Mouse (Mus musculus) hindbrain, embryonic 11.5 days (tissue): ENCODE measurements around the gene Hic2. TPM values are rescaled to one million over a fixed set of nuclear protein-coding genes. Genes with fewer than 3 reads are reported as not detected.

Experiments used
- ATAC-seq: fragments of 200-750 bp; cut with Nextera tagmentation; 2 replicates; pipeline ENCODE4 v1.8.0; 2017; ENCODE audit warnings: mild to moderate bottlenecking, moderate TSS enrichment, moderate library complexity; ENCODE audit not compliant: low FRiP score
- DNase-seq: peaks from one replicate; pipeline ENCODE4 v3.0.0-alpha.2; 2015; ENCODE audit warnings: low spot score
- H3K27ac ChIP-seq: fragments of 300-500 bp; sonication (generic); 2 replicates; pipeline ENCODE4 v1.5.1; 2014; ENCODE audit warnings: mild to moderate bottlenecking, low read depth, low read length
- H3K27me3 ChIP-seq: fragments of 300-500 bp; sonication (generic); 2 replicates; pipeline ENCODE4 v1.6.1; 2014; ENCODE audit warnings: mild to moderate bottlenecking, low read length, moderate library complexity, mixed read lengths; ENCODE audit not compliant: control insufficient read depth, insufficient read depth
- H3K36me3 ChIP-seq: fragments of 300-500 bp; sonication (generic); 2 replicates; pipeline ENCODE4 v1.6.1; 2014; ENCODE audit warnings: mild to moderate bottlenecking, low read length, moderate library complexity, mixed read lengths; ENCODE audit not compliant: control insufficient read depth, insufficient read depth
- H3K4me1 ChIP-seq: fragments of 300-500 bp; sonication (generic); replicated peaks from 2 replicates; pipeline ENCODE4 v1.6.1; 2014; ENCODE audit warnings: low read length, mixed read lengths; ENCODE audit not compliant: control insufficient read depth, insufficient read depth
- H3K4me2 ChIP-seq: fragments of 300-500 bp; sonication (generic); replicated peaks from 2 replicates; pipeline ENCODE4 v1.6.1; 2014; ENCODE audit warnings: mild to moderate bottlenecking, low read depth, low read length
- H3K4me3 ChIP-seq: fragments of 300-500 bp; sonication (generic); 2 replicates; pipeline ENCODE4 v1.5.1; 2014; ENCODE audit warnings: low read depth, low read length
- H3K9ac ChIP-seq: fragments of 300-500 bp; sonication (generic); 2 replicates; pipeline ENCODE4 v1.6.1; 2014; ENCODE audit warnings: low read depth, low read length
- H3K9me3 ChIP-seq: fragments of 300-500 bp; sonication (generic); 2 replicates; pipeline ENCODE4 v1.6.1; 2016; ENCODE audit warnings: low read length; ENCODE audit not compliant: control insufficient read depth
- WGBS: fragments of 180-500 bp; shearing (Covaris S2); extraction: QIAGEN DNeasy Blood & Tissue Kit; methylation state at CpG from one replicate; pipeline ENCODE4 v1.1.7; 2014; 5-methylcytosine and 5-hydroxymethylcytosine counted together
- polyA plus RNA-seq: library from polyadenylated mRNA; unstranded; fragments of >200 nt; fragmentation: Nextera tagmentation; extraction: Ambion mirVana; gene quantifications from 2 replicates; pipeline ENCODE4 v1.2.1, GENCODE M21; 2014

Hic2 gene
- polyA plus RNA-seq, 1 experiment from 2014 or later = 7.9 TPM

DNA sequence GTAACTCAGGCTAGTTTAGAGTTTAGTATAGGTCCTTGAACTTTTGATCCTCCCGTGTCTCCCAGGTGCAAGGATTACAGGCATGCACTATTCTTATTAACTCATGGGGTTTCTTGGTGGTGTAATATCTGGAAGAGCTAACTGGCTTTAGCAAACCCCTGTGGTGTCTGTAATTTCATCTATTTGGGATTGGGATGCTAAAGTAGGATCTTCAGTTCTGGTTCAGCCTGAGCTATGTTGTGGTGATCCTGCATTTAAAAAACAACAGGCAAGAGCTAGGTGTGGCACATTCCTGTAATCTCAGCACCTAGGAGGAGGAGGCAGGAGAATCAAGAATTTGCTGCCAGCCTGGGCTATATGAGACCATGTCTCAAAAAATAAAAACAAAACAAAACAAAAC lies 11.6 kb downstream of the Hic2 start:
- no peak for ATAC-seq
- H3K4me2 ChIP-seq = no peak overlapping the region
- no peaks in the 10 kb centered on the region for H3K36me3 ChIP-seq
- no peaks in the 10 kb centered on the region for H3K27me3 ChIP-seq
- no peak for DNase-seq
- no peak overlapping the region for H3K9ac ChIP-seq
- 81% methylated on average over 1 of the region's 1 CpGs for WGBS
- no peaks in the 10 kb centered on the region for H3K9me3 ChIP-seq
- H3K4me1 ChIP-seq = no peaks in the 10 kb centered on the region
- no peak overlapping the region for H3K27ac ChIP-seq
- H3K4me3 ChIP-seq = no peak overlapping the region

DNA sequence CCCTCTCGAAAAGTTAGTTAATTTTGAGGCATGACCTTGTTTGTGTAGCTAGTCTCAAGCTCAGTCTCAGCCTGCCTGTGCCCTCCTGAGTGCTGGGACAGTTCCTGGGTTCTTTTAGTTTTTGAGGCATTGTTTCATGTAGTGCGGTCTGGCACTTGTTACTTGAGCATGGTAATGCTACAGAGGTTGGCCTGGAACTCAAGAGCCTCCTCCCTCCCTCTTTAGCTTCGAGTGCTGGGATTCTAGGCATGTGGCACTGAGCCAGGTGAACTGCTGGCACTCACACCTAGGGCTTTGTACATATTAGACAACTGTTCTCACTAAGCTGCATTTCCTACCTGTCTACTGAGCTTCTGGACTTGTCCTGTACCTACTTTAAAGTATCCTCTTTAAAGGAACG lies 14.4 kb downstream of the Hic2 start:
- Histone ChIP-seq H3K9me3 (no peaks in the 10 kb centered on the region), H3K36me3 (no peaks in the 10 kb centered on the region), H3K4me2 (no peak overlapping the region), H3K9ac (no peak overlapping the region), H3K27ac (no peak overlapping the region), H3K4me3 (no peak overlapping the region), H3K4me1 (0 out of 2 replicates have a peak, but pooled peaks cover 3% of the 10 kb centered on the region), H3K27me3 (no peaks in the 10 kb centered on the region)
- DNase-seq = no peak
- WGBS = 89% methylated on average over 4 of the region's 4 CpGs
- ATAC-seq = no peak

DNA sequence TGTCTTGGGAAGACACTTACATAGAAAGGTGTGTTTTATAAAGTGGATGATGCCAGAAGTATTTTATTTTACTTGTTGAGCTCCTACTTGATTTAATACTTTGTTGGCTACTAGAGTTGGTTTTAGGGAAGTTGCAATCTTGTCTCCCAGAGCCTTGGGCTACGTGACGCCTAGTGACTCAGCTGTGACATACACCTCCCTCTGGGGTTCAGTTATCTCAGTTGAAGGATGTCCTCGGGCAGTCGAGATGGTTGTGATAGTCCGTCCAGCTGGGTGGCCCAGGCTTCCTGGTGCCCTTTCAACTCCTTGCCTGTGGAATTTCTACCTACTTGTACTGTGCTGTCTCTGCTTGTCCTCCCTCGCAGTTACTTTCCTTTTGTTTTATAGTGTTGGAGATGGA lies 15.8 kb downstream of the Hic2 start:
- WGBS = 67% methylated on average over 6 of the region's 6 CpGs
- no peak overlapping the region for H3K4me3 ChIP-seq
- H3K36me3 ChIP-seq = no peaks in the 10 kb centered on the region
- H3K27ac ChIP-seq = no peak overlapping the region
- DNase-seq = no peak
- peaks cover 10% of the 10 kb centered on the region for H3K4me1 ChIP-seq
- no peaks in the 10 kb centered on the region for H3K9me3 ChIP-seq
- H3K9ac ChIP-seq = no peak overlapping the region
- H3K27me3 ChIP-seq = no peaks in the 10 kb centered on the region
- no peak for ATAC-seq
- H3K4me2 ChIP-seq = no peak overlapping the region

DNA sequence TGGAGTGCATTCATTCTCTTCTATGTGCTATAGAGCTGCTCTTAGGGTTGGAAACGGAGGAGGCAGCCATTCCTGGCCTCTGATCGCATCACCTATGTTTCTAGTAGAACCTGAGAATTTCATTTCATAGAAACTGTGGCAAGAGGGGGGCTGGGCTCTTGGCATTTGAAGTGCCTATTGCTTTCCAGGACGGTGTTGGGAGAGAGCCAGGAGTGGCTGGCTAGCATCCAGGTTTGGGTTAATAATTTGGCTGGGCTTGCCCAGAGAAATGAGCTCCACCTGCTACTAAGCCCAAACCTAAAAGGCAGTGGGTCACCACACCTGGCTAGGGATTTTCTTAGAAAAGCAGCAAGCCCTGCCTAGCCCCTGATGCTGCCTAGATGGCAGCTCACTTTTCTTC lies 18.2 kb downstream of the Hic2 start:
- no peak overlapping the region for H3K27ac ChIP-seq
- DNase-seq (no peak), ATAC-seq (no peak)
- H3K27me3 ChIP-seq = no peaks in the 10 kb centered on the region
- H3K4me2 ChIP-seq = no peak overlapping the region
- no peaks in the 10 kb centered on the region for H3K9me3 ChIP-seq
- no peak overlapping the region for H3K9ac ChIP-seq
- no peak overlapping the region for H3K4me3 ChIP-seq
- WGBS = 91% methylated on average over 3 of the region's 3 CpGs
- no peaks in the 10 kb centered on the region for H3K36me3 ChIP-seq
- H3K4me1 ChIP-seq = peaks cover 11% of the 10 kb centered on the region

DNA sequence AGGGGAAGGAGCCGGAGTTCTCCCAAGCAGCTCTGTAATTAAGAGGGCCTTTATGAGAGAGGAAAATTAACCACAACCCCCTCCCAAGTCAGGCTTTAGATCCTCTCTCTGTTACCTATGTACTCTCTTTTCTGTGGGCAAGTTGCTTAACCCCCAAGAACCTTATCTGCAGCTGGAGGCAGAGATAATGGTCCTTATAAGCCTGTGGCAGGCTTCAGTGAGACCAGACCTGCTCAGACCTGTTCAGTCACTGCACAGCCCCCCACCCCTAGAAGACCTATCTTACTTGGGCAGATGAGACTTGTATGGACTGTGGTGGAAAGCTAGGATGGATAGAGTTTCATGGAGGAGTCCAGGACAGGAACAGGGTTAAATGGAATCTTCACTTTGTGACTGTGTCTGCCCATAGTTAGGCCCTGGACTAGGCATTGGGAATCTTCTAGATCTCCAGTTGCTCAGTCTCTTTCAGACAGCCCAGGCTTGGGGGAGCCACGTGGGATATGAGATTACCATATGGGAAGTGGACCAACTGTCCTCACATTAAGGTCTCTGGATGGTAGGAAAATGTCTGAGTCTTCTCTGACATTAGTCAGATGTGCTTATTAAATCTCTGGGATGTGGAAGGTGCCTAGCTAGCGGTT lies 18.8 kb downstream of the Hic2 start:
- Histone ChIP-seq H3K4me3 (no peak overlapping the region), H3K4me1 (peaks cover 11% of the 10 kb centered on the region), H3K9me3 (no peaks in the 10 kb centered on the region), H3K9ac (no peak overlapping the region), H3K4me2 (no peak overlapping the region), H3K36me3 (no peaks in the 10 kb centered on the region), H3K27ac (no peak overlapping the region), H3K27me3 (no peaks in the 10 kb centered on the region)
- ATAC-seq = no peak
- no peak for DNase-seq
- WGBS = 82% methylated on average over 3 of the region's 3 CpGs

DNA sequence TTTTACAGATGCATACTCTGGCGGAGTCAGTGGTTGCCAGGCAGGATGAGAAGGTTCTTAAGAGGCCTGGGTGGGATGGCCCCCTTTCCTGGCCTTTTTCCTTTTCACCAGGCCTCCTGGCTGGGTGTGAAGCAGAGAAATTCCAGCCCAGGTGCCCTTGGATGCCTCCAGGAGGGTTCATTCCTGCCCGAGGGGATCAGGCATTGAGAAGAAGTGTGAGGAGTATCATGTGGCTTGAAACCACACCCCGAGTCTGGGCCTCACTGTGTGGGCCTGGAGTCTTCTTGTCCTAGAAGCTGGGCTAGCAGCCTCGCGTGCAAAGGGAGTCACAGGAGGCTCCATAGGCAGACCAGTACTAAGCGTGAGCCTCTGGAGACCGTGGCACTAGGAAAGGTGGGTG lies 19.5 kb downstream of the Hic2 start:
- Histone ChIP-seq H3K9me3 (no peaks in the 10 kb centered on the region), H3K27ac (no peak overlapping the region), H3K4me3 (no peak overlapping the region), H3K4me2 (no peak overlapping the region), H3K4me1 (peaks cover 11% of the 10 kb centered on the region), H3K27me3 (no peaks in the 10 kb centered on the region), H3K36me3 (no peaks in the 10 kb centered on the region), H3K9ac (no peak overlapping the region)
- ATAC-seq = no peak
- no peak for DNase-seq
- 68% methylated on average over 7 of the region's 7 CpGs for WGBS

DNA sequence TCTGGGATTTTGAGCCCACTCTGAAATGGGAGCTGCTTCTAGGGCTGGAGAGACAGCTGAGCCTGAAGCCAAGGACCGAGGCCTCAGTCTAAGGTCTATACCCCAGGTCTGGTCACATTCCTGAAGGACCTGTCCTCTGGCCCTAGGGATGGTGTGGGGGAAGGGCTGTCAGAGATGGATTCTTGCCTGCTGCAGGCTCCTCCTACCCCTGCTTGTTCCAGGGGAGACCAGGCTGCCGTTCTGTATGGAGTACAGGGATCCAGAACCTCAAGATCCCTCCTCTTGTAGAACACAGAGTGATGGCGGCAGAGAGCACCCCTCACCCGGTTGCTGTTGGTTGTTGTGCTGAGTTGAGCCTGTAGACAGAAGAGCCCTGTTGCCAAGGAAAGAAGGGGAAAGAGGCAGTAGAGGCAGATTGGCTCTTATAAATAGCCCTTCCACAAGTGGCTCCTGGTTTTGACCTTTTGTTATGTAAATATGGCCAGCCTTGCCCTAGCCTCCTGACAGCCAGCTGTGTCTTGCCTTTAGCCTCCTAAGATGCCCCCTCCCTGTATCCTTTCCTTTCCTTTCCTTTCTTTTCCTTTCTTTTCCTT lies 20.7 kb downstream of the Hic2 start:
- no peaks in the 10 kb centered on the region for H3K27me3 ChIP-seq
- ATAC-seq (peak; percentile 47; the same call in 1 of the 2 replicates), DNase-seq (peak; percentile 31)
- no peaks in the 10 kb centered on the region for H3K9me3 ChIP-seq
- 0 out of 2 replicates have a peak overlapping the region, but pooled peaks have one; percentile 15 for H3K9ac ChIP-seq
- H3K4me2 ChIP-seq = no peak overlapping the region
- H3K4me1 ChIP-seq = peaks cover 11% of the 10 kb centered on the region
- no peak overlapping the region for H3K4me3 ChIP-seq
- 21% methylated on average over 4 of the region's 4 CpGs for WGBS
- 0 out of 2 replicates have a peak, but pooled peaks cover 2% of the 10 kb centered on the region for H3K36me3 ChIP-seq
- peak overlapping the region; percentile 17; the same call in 1 of the 2 replicates for H3K27ac ChIP-seq

DNA sequence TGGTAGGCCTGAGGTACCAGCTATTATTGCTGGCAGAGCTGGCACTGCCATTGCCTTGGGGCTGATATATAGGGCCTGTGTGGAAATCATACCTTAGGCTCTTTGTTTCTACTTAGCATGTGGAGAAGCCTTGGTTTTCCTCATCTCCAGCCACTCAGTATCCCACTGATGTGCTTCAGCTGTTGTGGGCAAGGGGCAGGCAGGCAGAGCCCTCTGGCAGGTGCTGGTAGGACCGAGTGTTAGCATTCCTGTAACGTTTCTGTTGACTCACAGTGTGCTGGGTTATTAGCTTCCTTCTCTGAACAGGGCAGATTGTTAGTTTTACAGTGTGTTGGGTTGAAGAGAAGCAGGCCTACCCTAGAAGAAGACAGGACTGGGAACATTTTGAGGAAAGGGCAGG lies 21.9 kb downstream of the Hic2 start:
- DNase-seq (no peak), ATAC-seq (no peak)
- 0 out of 2 replicates have a peak, but pooled peaks cover 5% of the 10 kb centered on the region for H3K36me3 ChIP-seq
- peaks cover 11% of the 10 kb centered on the region for H3K4me1 ChIP-seq
- WGBS = 76% methylated on average over 2 of the region's 2 CpGs
- no peak overlapping the region for H3K9ac ChIP-seq
- H3K4me2 ChIP-seq = no peak overlapping the region
- no peak overlapping the region for H3K4me3 ChIP-seq
- no peak overlapping the region for H3K27ac ChIP-seq
- no peaks in the 10 kb centered on the region for H3K9me3 ChIP-seq
- no peaks in the 10 kb centered on the region for H3K27me3 ChIP-seq

DNA sequence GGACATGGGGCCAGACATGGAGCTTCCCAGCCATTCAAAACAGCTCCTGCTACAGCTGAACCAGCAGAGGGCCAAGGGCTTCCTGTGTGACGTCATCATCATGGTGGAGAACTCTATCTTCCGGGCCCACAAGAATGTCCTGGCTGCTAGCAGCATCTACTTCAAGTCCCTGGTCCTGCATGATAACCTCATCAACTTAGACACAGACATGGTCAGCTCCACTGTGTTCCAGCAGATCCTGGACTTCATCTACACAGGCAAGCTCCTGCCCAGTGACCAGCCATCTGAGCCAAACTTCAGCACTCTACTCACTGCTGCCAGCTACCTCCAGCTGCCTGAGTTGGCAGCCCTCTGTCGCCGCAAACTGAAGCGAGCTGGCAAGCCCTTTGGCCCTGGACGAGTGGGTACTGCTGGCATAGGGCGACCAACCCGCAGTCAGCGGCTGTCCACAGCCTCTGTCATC lies 24.0 kb downstream of the Hic2 start:
- ATAC-seq (no peak), DNase-seq (no peak)

More for the DNA sequence above, 24.0 kb downstream of the Hic2 start:
- Histone ChIP-seq H3K4me2 (no peak overlapping the region), H3K36me3 (0 out of 2 replicates have a peak, but pooled peaks cover 5% of the 10 kb centered on the region), H3K4me3 (no peak overlapping the region), H3K9ac (no peak overlapping the region), H3K27ac (no peak overlapping the region), H3K9me3 (no peaks in the 10 kb centered on the region), H3K4me1 (peaks cover 11% of the 10 kb centered on the region), H3K27me3 (no peaks in the 10 kb centered on the region)
- 95% methylated on average over 9 of the region's 9 CpGs for WGBS
